8 mouse cellular contexts compared by ENCODE assay signal in the genomic region with DNA sequence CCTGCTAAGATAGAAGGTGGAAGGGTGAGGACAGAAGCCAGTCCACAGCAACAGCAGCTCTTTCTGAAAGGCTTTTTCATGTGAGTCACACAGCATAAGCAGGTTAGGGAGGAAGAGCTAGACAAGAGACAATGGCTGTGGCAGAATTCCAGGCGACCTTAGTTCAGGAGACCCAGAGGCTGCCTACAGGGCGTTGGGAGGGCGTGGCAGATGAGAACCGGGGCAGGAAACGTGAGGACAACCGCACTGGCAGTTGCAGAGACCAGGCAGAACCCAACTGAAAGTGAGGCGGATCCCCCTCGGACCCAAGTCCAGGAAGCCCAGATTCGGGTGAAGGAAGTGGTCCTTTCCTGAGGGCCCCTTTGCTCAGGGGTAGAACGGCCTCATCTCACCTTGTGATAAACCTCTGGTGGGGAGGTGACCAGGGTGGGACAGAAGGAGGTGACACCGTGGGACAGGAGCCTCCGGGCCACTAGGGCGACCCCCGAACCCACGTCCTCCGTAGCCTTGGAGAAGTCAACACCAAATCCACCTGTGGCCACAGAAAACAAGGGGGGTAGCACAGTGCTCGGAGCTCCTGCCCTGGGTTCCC. TPM values are rescaled to one million over a fixed set of nuclear protein-coding genes. Genes with fewer than 3 reads are reported as not detected.
A peak's percentile ranks its signal among the peaks of the same experiment; 100 is the strongest.
DNase-seq lines count a peak whose midpoint lies in the region; ATAC-seq lines count a peak whose summit lies in the region.

No protein-coding gene starts in this region.

- 33% methylated on average over 17 of the region's 17 CpGs for WGBS in neural tube, embryonic 11.5 days
- WGBS in limb, embryonic 10.5 days, result 23% methylated on average over 17 of the region's 17 CpGs
- 39% methylated on average over 17 of the region's 17 CpGs for WGBS in midbrain, embryonic 12.5 days

- peak overlapping the region; percentile 55 for H3K4me3 ChIP-seq in neural tube, embryonic 11.5 days (ENCODE audit: low read depth, low read length)
- peak overlapping the region; percentile 75 for H3K4me3 ChIP-seq in limb, embryonic 10.5 days
- H3K4me3 ChIP-seq in midbrain, embryonic 12.5 days, result peak overlapping the region; percentile 77

- no peaks in the 10 kb centered on the region for H3K27me3 ChIP-seq in neural tube, embryonic 11.5 days (ENCODE audit: control insufficient read depth, insufficient read depth, low read length)
- no peaks in the 10 kb centered on the region for H3K27me3 ChIP-seq in limb, embryonic 10.5 days (ENCODE audit: low read depth, poor library complexity, severe bottlenecking)
- H3K27me3 ChIP-seq in midbrain, embryonic 12.5 days, result no peaks in the 10 kb centered on the region

- ATAC-seq in neural tube, embryonic 11.5 days (ENCODE audit: insufficient read depth, low FRiP score, low TSS enrichment), result 0 out of 2 replicates have a peak, but pooled peaks have one; percentile 5
- peak; percentile 34 for ATAC-seq in midbrain, embryonic 12.5 days (ENCODE audit: low FRiP score, low read depth)

- peak overlapping the region; percentile 72 for H3K4me2 ChIP-seq in neural tube, embryonic 11.5 days (ENCODE audit: low read depth)
- peak overlapping the region; percentile 98 for H3K4me2 ChIP-seq in midbrain, embryonic 12.5 days (replicated peaks)

- peak overlapping the region; percentile 64 for H3K9ac ChIP-seq in neural tube, embryonic 11.5 days (ENCODE audit: low read length)
- H3K9ac ChIP-seq in midbrain, embryonic 12.5 days (replicated peaks), result peak overlapping the region; percentile 80

- no peaks in the 10 kb centered on the region for H3K9me3 ChIP-seq in neural tube, embryonic 11.5 days (ENCODE audit: control insufficient read depth, low read length)
- no peaks in the 10 kb centered on the region for H3K9me3 ChIP-seq in limb, embryonic 10.5 days (replicated peaks)
- H3K9me3 ChIP-seq in midbrain, embryonic 12.5 days, result no peaks in the 10 kb centered on the region

- no peaks in the 10 kb centered on the region; the same call in none of the 2 replicates for H3K36me3 ChIP-seq in neural tube, embryonic 11.5 days (ENCODE audit: control insufficient read depth, insufficient read depth, low read length)
- peaks cover 39% of the 10 kb centered on the region for H3K36me3 ChIP-seq in limb, embryonic 10.5 days
- peaks cover 25% of the 10 kb centered on the region for H3K36me3 ChIP-seq in midbrain, embryonic 12.5 days

- no peak overlapping the region for H3K27ac ChIP-seq in neural tube, embryonic 11.5 days (ENCODE audit: low read depth, low read length)
- peak overlapping the region; percentile 84 for H3K27ac ChIP-seq in limb, embryonic 10.5 days
- H3K27ac ChIP-seq in midbrain, embryonic 12.5 days (replicated peaks), result no peak overlapping the region; the same call in 1 of the 2 replicates

- intact Hi-C loops in heart, postnatal 10 days (cut with DNase I), result no loop called here

- H3K4me1 ChIP-seq in neural tube, embryonic 11.5 days (ENCODE audit: control insufficient read depth, insufficient read depth, low read length), result peaks cover 6% of the 10 kb centered on the region
- peaks cover 23% of the 10 kb centered on the region for H3K4me1 ChIP-seq in limb, embryonic 10.5 days
- peaks cover 19% of the 10 kb centered on the region for H3K4me1 ChIP-seq in midbrain, embryonic 12.5 days

- no peak for DNase-seq in neural tube, embryonic 11.5 days (ENCODE audit: low spot score)
- no peak for DNase-seq in neural tube, embryonic 10.5 days (ENCODE audit: extremely low spot score, low spot score)
- peak; percentile 20 to 46 for DNase-seq in cerebellum, postnatal 25 days
- peak; percentile 38 to 48 for DNase-seq in heart, postnatal 10 days
- no peak for DNase-seq in limb, embryonic 10.5 days (ENCODE audit: low spot score)
- DNase-seq in layer of hippocampus, adult 9-11 months, result no peak
- DNase-seq in gastrocnemius, adult 8-10 months (ENCODE audit: low spot score in 2 of 2), result no peak

RNA-seq across cellular contexts. Expression of gene Amdhd2, which starts 0.9 kb away (rescaled TPM):
- polyA plus RNA-seq in neural tube, embryonic 11.5 days (2014; fragmentation: Nextera tagmentation; extraction: Ambion mirVana), result 27.3 and 36.2 TPM in 2 replicates
- total RNA-seq in heart, postnatal 10 days (2021), result 10 to 100 TPM; 20.7 to 22.8 TPM
- polyA plus RNA-seq in limb, embryonic 10.5 days (2016; fragmentation: Nextera tagmentation; extraction: Ambion mirVana), result 49.1 and 49.5 TPM in 2 replicates
- polyA plus RNA-seq in midbrain, embryonic 12.5 days (2016; fragmentation: Nextera tagmentation; extraction: Ambion mirVana), result 31.5 and 32.9 TPM in 2 replicates
- total RNA-seq in gastrocnemius, adult 8-10 months (2022), result 10 to 100 TPM in 2 of 4 experiments, 1 to 10 TPM in 2; 9.4 to 12.8 (median 10.3) TPM

RNA-seq across cellular contexts. Expression of gene Atp6v0c, which starts 6.8 kb away (rescaled TPM):
- 555 and 574 TPM in 2 replicates for polyA plus RNA-seq in neural tube, embryonic 11.5 days (2014; fragmentation: Nextera tagmentation; extraction: Ambion mirVana)
- 100 to 1,000 TPM; 275 to 284 TPM for total RNA-seq in heart, postnatal 10 days (2021)
- polyA plus RNA-seq in limb, embryonic 10.5 days (2016; fragmentation: Nextera tagmentation; extraction: Ambion mirVana), result 414 and 422 TPM in 2 replicates
- 512 and 518 TPM in 2 replicates for polyA plus RNA-seq in midbrain, embryonic 12.5 days (2016; fragmentation: Nextera tagmentation; extraction: Ambion mirVana)
- 100 to 1,000 TPM; 152 to 173 (median 158) TPM for total RNA-seq in gastrocnemius, adult 8-10 months (2022)

RNA-seq across cellular contexts. Expression of gene Pdpk1, which starts 12.0 kb away (rescaled TPM):
- 44.6 and 44.9 TPM in 2 replicates for polyA plus RNA-seq in neural tube, embryonic 11.5 days (2014; fragmentation: Nextera tagmentation; extraction: Ambion mirVana)
- 10 to 100 TPM; 49.4 to 52.9 TPM for total RNA-seq in heart, postnatal 10 days (2021)
- polyA plus RNA-seq in limb, embryonic 10.5 days (2016; fragmentation: Nextera tagmentation; extraction: Ambion mirVana), result 29.7 and 32.1 TPM in 2 replicates
- 53.5 and 56.2 TPM in 2 replicates for polyA plus RNA-seq in midbrain, embryonic 12.5 days (2016; fragmentation: Nextera tagmentation; extraction: Ambion mirVana)
- 10 to 100 TPM; 36.6 to 43.2 (median 39.8) TPM for total RNA-seq in gastrocnemius, adult 8-10 months (2022)

RNA-seq across cellular contexts. Expression of gene Tbc1d24, which starts 42.7 kb away (rescaled TPM):
- polyA plus RNA-seq in neural tube, embryonic 11.5 days (2014; fragmentation: Nextera tagmentation; extraction: Ambion mirVana), result 7.9 and 8.7 TPM in 2 replicates
- 10 to 100 TPM in 1 of 2 experiments, 1 to 10 TPM in 1; 8.4 to 11.0 TPM for total RNA-seq in heart, postnatal 10 days (2021)
- polyA plus RNA-seq in limb, embryonic 10.5 days (2016; fragmentation: Nextera tagmentation; extraction: Ambion mirVana), result 3.9 and 8.7 TPM in 2 replicates
- polyA plus RNA-seq in midbrain, embryonic 12.5 days (2016; fragmentation: Nextera tagmentation; extraction: Ambion mirVana), result 14.2 and 14.8 TPM in 2 replicates
- total RNA-seq in gastrocnemius, adult 8-10 months (2022), result 1 to 10 TPM; 4.8 to 7.0 (median 5.8) TPM

RNA-seq across cellular contexts. Expression of gene Ntn3, which starts 46.7 kb away (rescaled TPM):
- polyA plus RNA-seq in neural tube, embryonic 11.5 days (2014; fragmentation: Nextera tagmentation; extraction: Ambion mirVana), result 4.0 and 4.7 TPM in 2 replicates
- 1 to 10 TPM; 1.6 to 1.7 TPM for total RNA-seq in heart, postnatal 10 days (2021)
- 6.7 and 10.7 TPM in 2 replicates for polyA plus RNA-seq in limb, embryonic 10.5 days (2016; fragmentation: Nextera tagmentation; extraction: Ambion mirVana)
- polyA plus RNA-seq in midbrain, embryonic 12.5 days (2016; fragmentation: Nextera tagmentation; extraction: Ambion mirVana), result 6.9 and 7.0 TPM in 2 replicates
- total RNA-seq in gastrocnemius, adult 8-10 months (2022), result under 1 TPM; 0.19 to 0.53 (median 0.42) TPM

Comparison
In these comparisons a context has a peak if more than half of its experiments do, and no peak if none do; other contexts are left out.
1. DNase-seq: peak in cerebellum, postnatal 25 days (2 of 2) and heart, postnatal 10 days (2 of 2); none in neural tube, embryonic 11.5 days (single experiment), neural tube, embryonic 10.5 days (single experiment), limb, embryonic 10.5 days (single experiment), layer of hippocampus, adult 9-11 months (single experiment) and gastrocnemius, adult 8-10 months (0 of 2).
2. Peak in every context shown above with its lines, with median percentiles within 50 percentile points of each other: H3K4me3 ChIP-seq.